Mouse (Mus musculus): ENCODE data around the gene Gpr157.

Gpr157 gene

GRCm38 (mm10) chr4:150072416-150073101 lies 14.6 kb upstream of the Gpr157 start:
- peak; percentile 51 for DNase-seq

DNA sequence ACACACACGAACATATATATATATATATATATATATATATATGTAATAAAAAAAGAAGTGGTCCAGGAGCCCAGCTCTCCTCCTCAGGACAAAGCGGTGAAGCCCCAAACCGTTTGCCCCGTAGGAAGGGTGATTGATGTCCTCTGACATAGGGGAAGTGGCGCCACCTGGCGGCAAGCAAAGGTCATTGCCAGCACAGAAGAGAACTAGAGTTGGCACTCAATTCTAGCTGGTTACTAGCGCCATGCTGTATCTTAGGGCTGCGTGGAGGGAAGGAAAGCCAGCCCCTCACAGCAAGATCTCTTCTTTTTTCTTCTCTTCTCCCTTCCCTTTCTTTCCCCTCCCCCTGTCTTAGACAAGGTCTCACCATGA lies 14.1 kb upstream of the Gpr157 start:
- DNase-seq: peak; percentile 59

DNA sequence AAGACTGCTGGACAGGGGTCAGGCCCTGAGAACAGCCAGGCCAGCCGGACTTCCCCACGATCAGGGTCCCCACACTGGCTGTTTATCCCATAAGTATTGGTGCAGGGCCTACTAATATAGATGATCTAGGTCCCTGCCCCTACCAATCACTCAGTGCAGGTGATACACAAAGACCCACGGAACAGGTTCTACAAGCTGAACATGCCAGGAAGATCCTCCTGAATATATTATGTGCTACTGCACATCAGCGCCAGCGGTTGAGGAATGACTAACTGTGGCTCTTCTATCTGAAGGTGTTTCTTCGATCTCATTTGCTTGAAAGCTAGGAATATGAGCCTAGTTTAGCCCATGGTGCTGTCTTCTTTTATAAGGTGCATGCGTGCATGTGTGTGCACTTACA lies 11.8 kb upstream of the Gpr157 start:
- no peak for DNase-seq

DNA sequence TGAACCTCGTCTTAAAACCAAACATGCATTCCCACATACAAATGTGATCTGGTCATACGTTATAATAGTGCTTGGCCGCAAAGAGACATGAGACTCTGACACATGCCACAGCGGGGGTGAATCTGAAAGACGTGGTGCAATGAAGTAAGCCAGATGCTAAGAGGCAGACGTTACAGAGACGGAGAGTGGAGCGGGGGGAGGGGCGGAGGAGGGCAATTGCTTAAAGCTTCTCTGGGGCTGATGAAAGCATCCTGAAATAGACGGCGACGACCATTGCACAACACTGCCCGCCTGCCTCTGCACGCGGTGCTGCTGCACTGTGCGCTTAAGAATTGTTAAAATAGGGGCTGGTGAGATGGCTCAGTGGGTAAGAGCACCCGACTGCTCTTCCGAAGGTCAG lies 11.0 kb upstream of the Gpr157 start:
- no peak for DNase-seq

- DNase-seq: no peak
These were observed 8.5 kb upstream of the Gpr157 start for GRCm38 (mm10) chr4:150078646-150079045.

DNA sequence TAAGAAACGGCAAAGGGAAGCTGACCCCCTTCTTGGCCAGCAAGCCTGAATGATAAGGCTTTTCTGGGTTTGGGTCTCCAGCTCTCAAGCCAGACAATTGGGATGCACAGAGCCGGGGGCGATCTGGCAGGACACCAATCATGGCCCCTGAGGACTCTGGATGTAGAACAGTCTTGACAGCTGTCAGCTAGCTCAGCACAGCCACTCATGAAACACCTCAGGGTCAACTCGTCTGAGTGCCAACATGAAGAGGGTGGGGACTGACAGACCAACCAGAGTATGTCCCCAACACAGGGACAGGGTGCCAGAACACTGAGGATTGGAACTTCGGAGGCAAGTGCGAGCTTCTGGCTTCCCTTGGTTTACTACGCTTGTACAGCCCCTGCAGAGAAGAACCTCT lies 7.9 kb upstream of the Gpr157 start:
- DNase-seq: no peak

GRCm38 (mm10) chr4:150080330-150080967 lies 6.7 kb upstream of the Gpr157 start:
- no peak for DNase-seq

GRCm38 (mm10) chr4:150085366-150085765 lies 1.8 kb upstream of the Gpr157 start:
- DNase-seq: no peak

DNA sequence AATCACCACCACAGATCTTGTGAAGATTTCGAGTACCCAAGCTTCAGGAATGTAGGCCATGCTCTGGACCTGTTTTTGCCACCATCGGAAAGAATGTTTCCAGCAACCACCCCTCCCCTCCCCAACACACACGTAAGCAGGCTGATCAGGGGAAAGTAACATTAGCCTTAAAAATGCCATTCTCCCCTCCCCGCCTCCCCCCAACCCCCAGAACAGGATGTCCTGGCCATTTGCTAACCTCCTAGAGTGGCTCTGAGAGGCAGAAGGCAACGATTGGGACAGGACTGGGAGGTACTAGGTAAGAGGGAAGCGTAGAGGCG lies 364 bp upstream of the Gpr157 start:
- DNase-seq: no peak

GRCm38 (mm10) chr4:150087890-150088530 lies 845 bp downstream of the Gpr157 start:
- peak; percentile 52 for DNase-seq

- DNase-seq: peak; percentile 66
These were observed 2.0 kb downstream of the Gpr157 start for GRCm38 (mm10) chr4:150089121-150089520.

DNA sequence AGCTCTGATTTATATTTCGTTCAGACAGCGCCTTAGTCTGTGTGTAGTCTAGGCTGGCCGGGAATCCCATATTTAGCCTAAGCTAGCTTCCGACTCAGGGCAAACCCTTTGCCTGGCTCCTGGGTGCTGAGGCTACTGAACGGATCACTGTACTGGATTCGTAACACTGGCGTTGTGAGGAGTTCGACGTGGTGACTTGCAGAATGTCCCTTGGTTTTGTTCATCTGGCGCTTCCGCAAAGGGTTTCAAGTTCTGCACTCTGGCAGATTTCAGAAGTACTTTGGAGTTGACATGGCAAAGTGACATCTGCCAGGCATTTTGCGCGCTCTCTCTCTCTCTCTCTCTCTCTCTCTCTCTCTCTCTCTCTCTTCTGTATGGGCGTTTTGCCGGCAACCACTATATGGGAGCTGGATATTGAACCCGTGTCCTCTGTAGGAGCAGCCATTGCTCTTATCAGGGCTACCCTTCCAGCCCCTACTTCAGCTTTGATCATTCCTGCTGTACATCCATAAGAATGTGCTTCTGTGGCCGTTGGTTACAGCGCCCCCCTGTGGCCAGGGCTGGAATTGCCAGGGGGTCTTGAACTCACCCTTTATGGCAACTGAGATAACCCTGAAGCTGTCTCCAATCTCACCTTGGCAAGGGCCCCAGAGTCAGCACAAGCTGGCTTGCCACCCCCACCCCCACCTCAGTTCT lies 4.9 kb downstream of the Gpr157 start:
- peak; percentile 46 for DNase-seq

DNA sequence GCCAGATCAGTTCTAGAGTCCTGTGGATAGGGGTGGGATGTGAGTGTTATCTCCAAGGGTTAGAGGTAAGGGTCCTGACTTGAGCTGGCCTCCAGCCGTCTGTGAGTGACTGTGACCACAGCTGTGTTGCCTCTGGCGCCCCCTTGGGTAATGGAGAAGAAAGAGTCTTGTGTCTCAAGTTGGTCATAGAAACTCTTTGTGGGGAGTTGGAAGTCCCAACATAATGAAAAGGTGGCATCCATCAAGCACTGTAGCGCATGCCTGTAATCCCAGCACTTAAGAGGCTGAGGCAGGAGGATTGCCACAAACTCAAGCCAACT lies 5.4 kb downstream of the Gpr157 start:
- DNase-seq: no peak

DNA sequence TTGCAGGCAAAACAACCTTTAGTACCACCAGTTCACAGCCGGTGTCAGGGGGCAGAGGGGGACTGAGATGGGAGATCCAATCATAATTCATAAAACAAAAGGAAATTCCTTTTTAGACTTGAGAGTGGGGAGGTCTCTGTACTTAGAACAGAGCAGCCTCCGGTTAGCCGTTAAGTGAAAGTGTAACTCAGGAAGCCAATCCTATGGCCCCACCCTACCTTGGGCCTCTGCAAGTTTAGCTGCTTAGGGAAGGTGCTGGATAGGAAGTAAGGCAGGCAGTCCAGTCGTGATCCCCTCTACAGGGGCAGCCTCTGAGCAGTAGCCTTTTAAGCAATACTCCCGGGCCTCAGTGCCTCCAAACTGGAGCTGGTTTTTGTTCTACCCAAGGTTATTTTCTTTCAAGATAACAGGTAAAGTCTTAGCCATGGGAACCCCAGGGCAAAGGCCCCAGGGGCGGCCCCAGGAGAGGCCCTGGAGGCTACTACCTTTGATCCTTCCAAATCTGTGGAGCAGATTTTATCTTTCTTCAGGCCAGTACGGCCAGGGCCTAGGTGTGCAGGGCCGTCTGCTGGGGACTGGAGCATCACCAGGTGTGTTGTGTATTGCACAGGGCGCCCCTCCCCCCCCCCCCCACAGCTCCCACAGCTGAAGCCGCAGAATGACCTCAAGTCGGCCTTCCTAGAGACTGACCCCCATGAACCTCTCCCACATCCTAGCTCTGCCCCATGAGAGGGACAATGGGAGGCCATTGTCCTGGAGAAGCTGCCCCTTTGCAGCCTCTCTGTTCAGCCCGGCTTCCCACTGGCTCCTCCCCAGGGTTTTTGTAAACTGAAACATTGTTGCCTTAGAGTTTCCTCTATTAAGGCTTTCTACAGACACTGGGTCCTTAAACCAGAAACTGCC lies 6.6 kb downstream of the Gpr157 start:
- no peak for DNase-seq

DNA sequence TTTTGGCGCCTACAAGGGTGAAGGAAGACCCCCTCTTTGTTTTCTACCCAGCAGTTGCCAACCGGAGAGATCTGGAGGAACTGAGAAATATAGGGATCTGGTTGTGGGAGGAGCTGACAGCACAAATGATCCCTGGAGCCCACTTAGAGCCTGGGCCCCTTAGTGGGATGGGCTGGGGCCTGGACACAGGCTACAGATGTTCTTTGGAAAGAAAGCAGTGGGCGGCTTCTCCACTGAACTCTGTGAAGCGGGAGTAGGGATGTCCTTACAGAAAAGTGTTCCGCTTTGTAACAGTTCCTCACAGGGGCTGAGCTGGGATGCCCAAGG lies 7.3 kb downstream of the Gpr157 start:
- DNase-seq: no peak

DNA sequence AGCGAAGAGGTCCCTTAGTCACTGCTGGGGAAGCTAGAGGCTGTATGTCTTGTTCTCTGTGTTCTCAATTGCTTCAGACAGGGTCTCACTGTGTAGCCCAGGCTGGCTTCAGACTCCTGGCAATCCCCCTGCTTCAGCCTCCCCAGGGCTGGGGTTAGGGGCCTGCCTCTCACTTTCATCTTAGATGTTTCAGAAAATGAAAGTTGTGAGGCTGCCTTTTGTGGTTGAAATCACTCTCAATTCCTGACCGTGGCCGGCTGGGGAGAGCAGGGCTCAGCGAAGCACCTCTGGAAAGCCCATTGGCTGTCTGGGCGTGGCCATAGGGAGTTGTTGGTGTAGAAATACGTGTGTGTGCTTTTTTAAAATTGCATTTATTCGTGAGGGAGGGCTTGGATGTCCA lies 9.1 kb downstream of the Gpr157 start:
- DNase-seq: no peak

GRCm38 (mm10) chr4:150097847-150098246 lies 10.7 kb downstream of the Gpr157 start:
- DNase-seq: no peak

GRCm38 (mm10) chr4:150098880-150099279 lies 11.7 kb downstream of the Gpr157 start:
- peak; percentile 93 for DNase-seq

- no peak for DNase-seq
These were observed 15.7 kb downstream of the Gpr157 start for GRCm38 (mm10) chr4:150102822-150103221.

GRCm38 (mm10) chr4:150105671-150106070 lies 18.5 kb downstream of the Gpr157 start:
- DNase-seq: no peak

DNA sequence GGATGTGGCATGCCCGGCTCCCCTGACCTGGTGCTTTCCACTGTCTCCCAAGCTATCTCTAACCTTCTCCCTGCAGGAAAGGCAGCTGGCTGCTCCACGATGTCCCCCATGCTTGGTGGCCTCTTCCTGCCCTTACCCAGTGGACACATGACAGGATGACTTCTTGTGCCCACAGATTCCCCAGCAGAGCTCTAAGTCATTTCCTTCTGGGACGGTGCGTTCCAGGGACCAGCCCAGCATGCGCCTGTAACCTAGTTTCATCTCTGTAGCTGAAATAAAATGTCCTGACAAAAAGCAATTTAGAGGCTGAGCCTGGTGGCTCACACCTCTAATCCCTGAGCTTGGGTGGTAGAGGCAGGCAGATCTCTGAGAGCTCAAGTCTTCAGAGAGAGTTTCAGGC lies 19.5 kb downstream of the Gpr157 start:
- DNase-seq: peak; percentile 39

DNA sequence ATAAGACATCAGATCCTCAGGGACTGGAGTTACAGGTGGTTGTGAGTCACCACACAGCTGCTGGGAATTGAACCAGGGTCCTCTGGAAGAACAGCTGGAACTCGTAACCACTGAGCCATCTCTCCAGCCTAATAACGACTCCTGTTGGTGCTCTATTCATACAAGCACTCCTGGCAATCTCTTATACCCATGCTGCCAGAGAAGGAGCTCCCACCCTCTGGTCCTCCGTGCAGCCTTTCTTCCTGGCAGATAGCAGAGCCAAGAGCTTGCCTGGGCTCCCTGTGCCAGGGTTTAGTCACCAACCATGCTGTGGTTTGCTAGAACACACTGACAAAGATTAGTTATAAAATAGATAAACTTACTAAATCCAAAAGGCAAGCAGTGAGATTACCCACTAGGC lies 22.5 kb downstream of the Gpr157 start:
- no peak for DNase-seq

- DNase-seq: no peak
These were observed 23.2 kb downstream of the Gpr157 start for GRCm38 (mm10) chr4:150110373-150110772.
